Mouse (Mus musculus) stomach, embryonic 16.5 days (tissue): ENCODE measurements at regions not wholly inside any gene's neighbourhood (a gene's known extent, or its start where the extent isn't known, plus 50 kb on each side); places are given as distances from the start of the nearest gene placed in this dataset.

Experiments
- ATAC-seq: fragments of 200-750 bp; cut with Nextera tagmentation; 2 replicates; pipeline ENCODE4 v1.8.0; 2017; ENCODE audit warnings: moderate number of reproducible peaks, moderate TSS enrichment; ENCODE audit not compliant: insufficient read depth, low FRiP score
- H3K27ac ChIP-seq: fragments of 300-500 bp; sonication (generic); 2 replicates; pipeline ENCODE4 v1.5.1; 2014; ENCODE audit warnings: low read length
- H3K27me3 ChIP-seq: fragments of 300-500 bp; sonication (generic); 2 replicates; pipeline ENCODE4 v1.6.1; 2014; ENCODE audit warnings: low read length, control low read depth, mixed read lengths; ENCODE audit not compliant: control insufficient read depth, insufficient read depth
- H3K36me3 ChIP-seq: fragments of 300-500 bp; sonication (generic); 2 replicates; pipeline ENCODE4 v1.6.1; 2014; ENCODE audit warnings: low read length; ENCODE audit not compliant: control insufficient read depth, insufficient read depth
- H3K4me1 ChIP-seq: fragments of 300-500 bp; sonication (generic); 2 replicates; pipeline ENCODE4 v1.6.1; 2014; ENCODE audit warnings: low read length, control low read depth, mixed read lengths; ENCODE audit not compliant: control insufficient read depth, insufficient read depth
- H3K4me2 ChIP-seq: fragments of 300-500 bp; sonication (generic); 2 replicates; pipeline ENCODE4 v1.6.1; 2014; ENCODE audit warnings: low read depth, low read length, mixed read lengths
- H3K4me3 ChIP-seq: fragments of 300-500 bp; sonication (generic); replicated peaks from 2 replicates; pipeline ENCODE4 v1.5.1; 2014; ENCODE audit warnings: mild to moderate bottlenecking, low read length
- H3K9ac ChIP-seq: fragments of 300-500 bp; sonication (generic); 2 replicates; pipeline ENCODE4 v1.6.1; 2014; ENCODE audit warnings: low read length
- H3K9me3 ChIP-seq: fragments of 300-500 bp; sonication (generic); replicated peaks from 2 replicates; pipeline ENCODE4 v1.6.1; 2016; ENCODE audit warnings: low read length, control low read depth; ENCODE audit not compliant: control insufficient read depth
- WGBS: fragments of 180-500 bp; shearing (Covaris S2); extraction: QIAGEN DNeasy Blood & Tissue Kit; methylation state at CpG from one replicate; pipeline ENCODE4 v1.1.7; 2014; 5-methylcytosine and 5-hydroxymethylcytosine counted together

- WGBS: 95% methylated on average over 2 of the region's 2 CpGs
- H3K9me3 ChIP-seq: no peaks in the 10 kb centered on the region
Measured at GRCm38 (mm10) chr7:136665901-136666300, 228.5 kb upstream of the Mgmt start.

GRCm38 (mm10) chr7:136666707-136667106 is 227.7 kb upstream of the Mgmt start:
- Histone ChIP-seq H3K36me3 (no peaks in the 10 kb centered on the region), H3K4me3 (no peak overlapping the region), H3K27me3 (no peaks in the 10 kb centered on the region), H3K9me3 (no peaks in the 10 kb centered on the region), H3K4me1 (0 out of 2 replicates have a peak, but pooled peaks cover 4% of the 10 kb centered on the region), H3K9ac (no peak overlapping the region), H3K4me2 (no peak overlapping the region), H3K27ac (no peak overlapping the region)
- no peak for ATAC-seq
- WGBS: 23% methylated on average over 6 of the region's 6 CpGs

More at GRCm38 (mm10) chr7:136665901-136666300, 228.5 kb upstream of the Mgmt start:
- H3K9ac ChIP-seq: no peak overlapping the region
- ATAC-seq: no peak
- H3K4me3 ChIP-seq: no peak overlapping the region
- H3K4me1 ChIP-seq: 0 out of 2 replicates have a peak, but pooled peaks cover 4% of the 10 kb centered on the region
- H3K27me3 ChIP-seq: no peaks in the 10 kb centered on the region
- H3K27ac ChIP-seq: no peak overlapping the region
- no peak overlapping the region for H3K4me2 ChIP-seq
- H3K36me3 ChIP-seq: no peaks in the 10 kb centered on the region

- no peak overlapping the region for H3K4me3 ChIP-seq
- H3K4me1 ChIP-seq: no peaks in the 10 kb centered on the region
- ATAC-seq: no peak
- H3K36me3 ChIP-seq: no peaks in the 10 kb centered on the region
- H3K9ac ChIP-seq: no peak overlapping the region
- no peak overlapping the region for H3K27ac ChIP-seq
- 67% methylated on average over 7 of the region's 7 CpGs for WGBS
- no peaks in the 10 kb centered on the region for H3K9me3 ChIP-seq
- no peak overlapping the region for H3K4me2 ChIP-seq
- H3K27me3 ChIP-seq: no peaks in the 10 kb centered on the region
Measured at GRCm38 (mm10) chr7:136670675-136671074, 223.7 kb upstream of the Mgmt start.

GRCm38 (mm10) chr7:136674159-136674558 is 220.3 kb upstream of the Mgmt start:
- H3K27me3 ChIP-seq: no peaks in the 10 kb centered on the region
- H3K27ac ChIP-seq: no peak overlapping the region
- no peaks in the 10 kb centered on the region for H3K9me3 ChIP-seq
- ATAC-seq: no peak
- no peaks in the 10 kb centered on the region for H3K36me3 ChIP-seq
- no peak overlapping the region for H3K4me2 ChIP-seq
- H3K4me3 ChIP-seq: no peak overlapping the region
- H3K9ac ChIP-seq: no peak overlapping the region
- H3K4me1 ChIP-seq: peaks cover 4% of the 10 kb centered on the region; the same call in 1 of the 2 replicates
- 51% methylated on average over 5 of the region's 5 CpGs for WGBS

GRCm38 (mm10) chr7:136675041-136675440 is 219.4 kb upstream of the Mgmt start:
- Histone ChIP-seq H3K9me3 (no peaks in the 10 kb centered on the region), H3K27ac (no peak overlapping the region), H3K4me3 (no peak overlapping the region), H3K9ac (no peak overlapping the region), H3K36me3 (no peaks in the 10 kb centered on the region), H3K27me3 (no peaks in the 10 kb centered on the region), H3K4me2 (no peak overlapping the region), H3K4me1 (peaks cover 4% of the 10 kb centered on the region; the same call in 1 of the 2 replicates)
- ATAC-seq: no peak
- 47% methylated on average over 5 of the region's 5 CpGs for WGBS

- H3K4me2 ChIP-seq: no peak overlapping the region
- no peaks in the 10 kb centered on the region for H3K9me3 ChIP-seq
- H3K27me3 ChIP-seq: no peaks in the 10 kb centered on the region
- H3K36me3 ChIP-seq: no peaks in the 10 kb centered on the region
- no peak overlapping the region for H3K4me3 ChIP-seq
- WGBS: 18% methylated on average over 6 of the region's 6 CpGs
- H3K27ac ChIP-seq: no peak overlapping the region
- H3K4me1 ChIP-seq: peaks cover 4% of the 10 kb centered on the region; the same call in 1 of the 2 replicates
- no peak for ATAC-seq
- no peak overlapping the region for H3K9ac ChIP-seq
Measured at GRCm38 (mm10) chr7:136676104-136676503, 218.3 kb upstream of the Mgmt start.

GRCm38 (mm10) chr7:136676987-136677545 is 217.3 kb upstream of the Mgmt start:
- Histone ChIP-seq H3K27ac (no peak overlapping the region), H3K4me3 (no peak overlapping the region), H3K36me3 (no peaks in the 10 kb centered on the region), H3K27me3 (no peaks in the 10 kb centered on the region), H3K4me1 (peaks cover 4% of the 10 kb centered on the region; the same call in 1 of the 2 replicates), H3K4me2 (no peak overlapping the region), H3K9ac (no peak overlapping the region), H3K9me3 (no peaks in the 10 kb centered on the region)
- 64% methylated on average over 17 of the region's 17 CpGs for WGBS
- ATAC-seq: no peak

- no peaks in the 10 kb centered on the region; the same call in 1 of the 2 replicates for H3K4me1 ChIP-seq
- no peak overlapping the region for H3K9ac ChIP-seq
- no peak overlapping the region for H3K4me3 ChIP-seq
- H3K36me3 ChIP-seq: no peaks in the 10 kb centered on the region
- H3K27ac ChIP-seq: no peak overlapping the region
- 33% methylated on average over 6 of the region's 6 CpGs for WGBS
- peak; percentile 47; the same call in 1 of the 2 replicates for ATAC-seq
- no peak overlapping the region for H3K4me2 ChIP-seq
- H3K9me3 ChIP-seq: no peaks in the 10 kb centered on the region
- H3K27me3 ChIP-seq: no peaks in the 10 kb centered on the region
Measured at GRCm38 (mm10) chr7:136689579-136689978, 204.8 kb upstream of the Mgmt start.

- 96% methylated on average over 1 of the region's 1 CpGs for WGBS
- Histone ChIP-seq H3K9me3 (0 out of 2 replicates have a peak, but pooled peaks cover 5% of the 10 kb centered on the region), H3K4me3 (no peak overlapping the region), H3K27ac (no peak overlapping the region), H3K36me3 (no peaks in the 10 kb centered on the region), H3K9ac (no peak overlapping the region), H3K4me2 (no peak overlapping the region), H3K4me1 (no peaks in the 10 kb centered on the region), H3K27me3 (no peaks in the 10 kb centered on the region)
- no peak for ATAC-seq
Measured at GRCm38 (mm10) chr7:136706246-136706645, 188.2 kb upstream of the Mgmt start.
